Mouse (Mus musculus): ENCODE results near the gene Pnp. TPM values are rescaled to one million over a fixed set of nuclear protein-coding genes. Genes with fewer than 3 reads are reported as not detected.

The Pnp gene
- 6.9 TPM for polyA plus RNA-seq (2014; fragmentation: Illumina TruSeq; extraction: RNeasy Lipid Tissue Mini Kit (QIAGEN cat#74804); ENCODE audit: low read depth, low replicate concordance)

GRCm38 (mm10) chr14:50930754-50931492, at the start of gene Pnp, which contains the start of gene Pip4p1:
Gene Pnp, plus strand, starts transcription at chr14:50931082.
Gene Pip4p1, minus strand, starts transcription at chr14:50930856.

GRCm38 (mm10) chr14:50897374-50897765, 33.5 kb upstream of the Pnp start, which contains the start of gene Klhl33:
Gene Klhl33, minus strand, starts transcription at chr14:50897507.

GRCm38 (mm10) chr14:50924281-50925064, 6.4 kb upstream of the Pnp start, which contains the start of the genes Osgep and Apex1:
Gene Osgep, minus strand, starts transcription at chr14:50924893.
Gene Apex1, plus strand, starts transcription at chr14:50924968.

GRCm38 (mm10) chr14:50943932-50944667, 13.2 kb downstream of the Pnp start, which contains the start of gene Gm49342:
Gene Gm49342, plus strand, starts transcription at chr14:50944517.

GRCm38 (mm10) chr14:50955942-50956508, 25.1 kb downstream of the Pnp start, which contains the start of gene Pnp2:
Gene Pnp2, plus strand, starts transcription at chr14:50955992.

GRCm38 (mm10) chr14:51007152-51007801, 76.4 kb downstream of the Pnp start, which contains the start of gene Rnase10:
Gene Rnase10, plus strand, starts transcription at chr14:51007751.

Other genes with a start within 250 kb of the Pnp start
- gene Olfr747, start 237.9 kb upstream of the Pnp start, polyA plus RNA-seq (2014; fragmentation: Illumina TruSeq; extraction: RNeasy Lipid Tissue Mini Kit (QIAGEN cat#74804); ENCODE audit: low read depth, low replicate concordance): not detected
- gene Olfr748, start 223.7 kb upstream of the Pnp start, polyA plus RNA-seq (2014; fragmentation: Illumina TruSeq; extraction: RNeasy Lipid Tissue Mini Kit (QIAGEN cat#74804); ENCODE audit: low read depth, low replicate concordance): not detected
- not detected for gene Olfr749, start 186.0 kb upstream of the Pnp start, polyA plus RNA-seq (2014; fragmentation: Illumina TruSeq; extraction: RNeasy Lipid Tissue Mini Kit (QIAGEN cat#74804); ENCODE audit: low read depth, low replicate concordance)
- gene Ttc5, start 145.6 kb upstream of the Pnp start, polyA plus RNA-seq (2014; fragmentation: Illumina TruSeq; extraction: RNeasy Lipid Tissue Mini Kit (QIAGEN cat#74804); ENCODE audit: low read depth, low replicate concordance): 7.6 TPM
- 20.3 TPM for gene Ccnb1ip1, start 123.3 kb upstream of the Pnp start, polyA plus RNA-seq (2014; fragmentation: Illumina TruSeq; extraction: RNeasy Lipid Tissue Mini Kit (QIAGEN cat#74804); ENCODE audit: low read depth, low replicate concordance)
- gene Parp2, start 123.2 kb upstream of the Pnp start, polyA plus RNA-seq (2014; fragmentation: Illumina TruSeq; extraction: RNeasy Lipid Tissue Mini Kit (QIAGEN cat#74804); ENCODE audit: low read depth, low replicate concordance): 24.1 TPM
- 2.8 TPM for gene Tep1, start 60.5 kb upstream of the Pnp start, polyA plus RNA-seq (2014; fragmentation: Illumina TruSeq; extraction: RNeasy Lipid Tissue Mini Kit (QIAGEN cat#74804); ENCODE audit: low read depth, low replicate concordance)
- gene Klhl33, start 33.6 kb upstream of the Pnp start, polyA plus RNA-seq (2014; fragmentation: Illumina TruSeq; extraction: RNeasy Lipid Tissue Mini Kit (QIAGEN cat#74804); ENCODE audit: low read depth, low replicate concordance): 0.06 TPM
- gene Osgep, start 6.2 kb upstream of the Pnp start, polyA plus RNA-seq (2014; fragmentation: Illumina TruSeq; extraction: RNeasy Lipid Tissue Mini Kit (QIAGEN cat#74804); ENCODE audit: low read depth, low replicate concordance): 12.3 TPM
- 20.7 TPM for gene Apex1, start 6.1 kb upstream of the Pnp start, polyA plus RNA-seq (2014; fragmentation: Illumina TruSeq; extraction: RNeasy Lipid Tissue Mini Kit (QIAGEN cat#74804); ENCODE audit: low read depth, low replicate concordance)
- 17.5 TPM for gene Pip4p1, start 226 bp upstream of the Pnp start, polyA plus RNA-seq (2014; fragmentation: Illumina TruSeq; extraction: RNeasy Lipid Tissue Mini Kit (QIAGEN cat#74804); ENCODE audit: low read depth, low replicate concordance)
- not detected for gene Gm49342, start 13.4 kb downstream of the Pnp start, polyA plus RNA-seq (2014; fragmentation: Illumina TruSeq; extraction: RNeasy Lipid Tissue Mini Kit (QIAGEN cat#74804); ENCODE audit: low read depth, low replicate concordance)
- 5.4 TPM for gene Pnp2, start 24.9 kb downstream of the Pnp start, polyA plus RNA-seq (2014; fragmentation: Illumina TruSeq; extraction: RNeasy Lipid Tissue Mini Kit (QIAGEN cat#74804); ENCODE audit: low read depth, low replicate concordance)
- 8.1 TPM for gene Rnase10, start 76.7 kb downstream of the Pnp start, polyA plus RNA-seq (2014; fragmentation: Illumina TruSeq; extraction: RNeasy Lipid Tissue Mini Kit (QIAGEN cat#74804); ENCODE audit: low read depth, low replicate concordance)
- gene Rnase9, start 110.8 kb downstream of the Pnp start, polyA plus RNA-seq (2014; fragmentation: Illumina TruSeq; extraction: RNeasy Lipid Tissue Mini Kit (QIAGEN cat#74804); ENCODE audit: low read depth, low replicate concordance): 2.0 TPM
- gene Rnase11, start 119.1 kb downstream of the Pnp start, polyA plus RNA-seq (2014; fragmentation: Illumina TruSeq; extraction: RNeasy Lipid Tissue Mini Kit (QIAGEN cat#74804); ENCODE audit: low read depth, low replicate concordance): 0.34 TPM
- gene Rnase12, start 126.6 kb downstream of the Pnp start, polyA plus RNA-seq (2014; fragmentation: Illumina TruSeq; extraction: RNeasy Lipid Tissue Mini Kit (QIAGEN cat#74804); ENCODE audit: low read depth, low replicate concordance): 1.3 TPM
- gene Olfr750, start 143.4 kb downstream of the Pnp start, polyA plus RNA-seq (2014; fragmentation: Illumina TruSeq; extraction: RNeasy Lipid Tissue Mini Kit (QIAGEN cat#74804); ENCODE audit: low read depth, low replicate concordance): 0.29 TPM
- gene Rnase4, start 160.0 kb downstream of the Pnp start, polyA plus RNA-seq (2014; fragmentation: Illumina TruSeq; extraction: RNeasy Lipid Tissue Mini Kit (QIAGEN cat#74804); ENCODE audit: low read depth, low replicate concordance): 18.4 TPM
- 0.56 TPM for gene Ang, start 160.1 kb downstream of the Pnp start, polyA plus RNA-seq (2014; fragmentation: Illumina TruSeq; extraction: RNeasy Lipid Tissue Mini Kit (QIAGEN cat#74804); ENCODE audit: low read depth, low replicate concordance)
- gene Eddm3b, start 183.3 kb downstream of the Pnp start, polyA plus RNA-seq (2014; fragmentation: Illumina TruSeq; extraction: RNeasy Lipid Tissue Mini Kit (QIAGEN cat#74804); ENCODE audit: low read depth, low replicate concordance): 0.88 TPM
- gene Rnase6, start 192.8 kb downstream of the Pnp start, polyA plus RNA-seq (2014; fragmentation: Illumina TruSeq; extraction: RNeasy Lipid Tissue Mini Kit (QIAGEN cat#74804); ENCODE audit: low read depth, low replicate concordance): 0.80 TPM
- gene Rnase1, start 215.7 kb downstream of the Pnp start, polyA plus RNA-seq (2014; fragmentation: Illumina TruSeq; extraction: RNeasy Lipid Tissue Mini Kit (QIAGEN cat#74804); ENCODE audit: low read depth, low replicate concordance): not detected
- gene Rnase2b, start 231.2 kb downstream of the Pnp start, polyA plus RNA-seq (2014; fragmentation: Illumina TruSeq; extraction: RNeasy Lipid Tissue Mini Kit (QIAGEN cat#74804); ENCODE audit: low read depth, low replicate concordance): not detected